Mouse (Mus musculus) CH12.LX (cell line): ENCODE data around the gene Exoc8.

Experiments
- CTCF ChIP-seq, 2 experiments: IDR thresholded peaks in 1 of 2; conservative IDR thresholded peaks in 1 of 2; 2 replicates each; pipeline ENCODE4 v1.5.1; 2011 to 2012; ENCODE audit warnings: low read depth in 2 of 2, low read length in 2 of 2, improper control_type of control experiment in 1 of 2, inconsistent platforms in 1 of 2, mild to moderate bottlenecking in 1 of 2, moderate library complexity in 1 of 2
- MAFK ChIP-seq: IDR thresholded peaks from 2 replicates; pipeline ENCODE4 v1.6.1; 2011; ENCODE audit warnings: low read length, improper control_type of control experiment; ENCODE audit not compliant: insufficient replicate concordance
- PAX5 ChIP-seq: IDR thresholded peaks from 2 replicates; pipeline ENCODE4 v1.6.1; 2012; ENCODE audit warnings: low read length, inconsistent platforms, mixed read lengths
- POLR2A ChIP-seq: IDR thresholded peaks from 2 replicates; pipeline ENCODE4 v1.6.1; 2011; ENCODE audit warnings: low read depth, mild to moderate bottlenecking, improper control_type of control experiment, low read length
- ZC3H11A ChIP-seq: IDR thresholded peaks from 2 replicates; pipeline ENCODE4 v1.6.1; 2012; ENCODE audit warnings: low read depth, mild to moderate bottlenecking, inconsistent platforms, low read length, improper control_type of control experiment
- ZKSCAN1 ChIP-seq: IDR thresholded peaks from 2 replicates; pipeline ENCODE4 v1.6.1; 2012; ENCODE audit warnings: low read depth, inconsistent platforms, low read length, improper control_type of control experiment, borderline replicate concordance

GRCm38 (mm10) chr8:124910349-124910748 lies 12.8 kb upstream of the Exoc8 start:
- TF ChIP-seq PAX5 (no peak), ZC3H11A (no peak), CTCF (conservative IDR thresholded peaks at IDR 0.05 in 1 of 2, IDR thresholded peaks at IDR 0.05 in 1 of 2; ENCODE audit: low read depth in 2 of 2, low read length in 2 of 2) (no peak), ZKSCAN1 (no peak), POLR2A (no peak), MAFK (no peak)
